Mouse (Mus musculus): ENCODE measurements around the gene Klf1.
"Not testable (repeated sequence)": the region's sequence is repeated elsewhere in the genome, so short reads cannot be mapped to it uniquely, and the experiment has no call there.

Gene Klf1

GRCm38 (mm10) chr8:84907493-84907892, 5.8 kb downstream of the Klf1 start:
- no peak for DNase-seq (ENCODE audit: low spot score)

DNA sequence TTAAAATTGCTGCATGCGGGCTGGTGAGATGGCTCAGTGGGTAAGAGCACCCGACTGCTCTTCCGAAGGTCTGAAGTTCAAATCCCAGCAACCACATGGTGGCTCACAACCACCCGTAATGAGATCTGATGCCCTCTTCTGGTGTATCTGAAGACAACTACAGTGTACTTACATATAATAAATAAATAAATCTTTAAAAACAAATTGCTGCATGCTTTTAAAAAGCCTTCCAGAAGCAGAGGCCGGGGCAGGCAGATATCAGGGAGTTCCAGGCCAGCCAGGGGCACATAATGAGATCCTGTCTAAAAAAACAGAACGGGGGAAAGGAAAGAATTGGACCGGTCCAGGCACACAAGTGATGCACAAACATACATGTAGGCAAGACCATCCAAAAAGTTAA, 6.3 kb downstream of the Klf1 start:
- not testable (repeated sequence) for DNase-seq (ENCODE audit: low spot score)

GRCm38 (mm10) chr8:84908421-84909161, 6.9 kb downstream of the Klf1 start, which contains the start of gene Dnase2a:
TSS of gene Dnase2a (plus strand) at chr8:84908560.
- DNase-seq (ENCODE audit: low spot score), result peak; percentile 99

DNA sequence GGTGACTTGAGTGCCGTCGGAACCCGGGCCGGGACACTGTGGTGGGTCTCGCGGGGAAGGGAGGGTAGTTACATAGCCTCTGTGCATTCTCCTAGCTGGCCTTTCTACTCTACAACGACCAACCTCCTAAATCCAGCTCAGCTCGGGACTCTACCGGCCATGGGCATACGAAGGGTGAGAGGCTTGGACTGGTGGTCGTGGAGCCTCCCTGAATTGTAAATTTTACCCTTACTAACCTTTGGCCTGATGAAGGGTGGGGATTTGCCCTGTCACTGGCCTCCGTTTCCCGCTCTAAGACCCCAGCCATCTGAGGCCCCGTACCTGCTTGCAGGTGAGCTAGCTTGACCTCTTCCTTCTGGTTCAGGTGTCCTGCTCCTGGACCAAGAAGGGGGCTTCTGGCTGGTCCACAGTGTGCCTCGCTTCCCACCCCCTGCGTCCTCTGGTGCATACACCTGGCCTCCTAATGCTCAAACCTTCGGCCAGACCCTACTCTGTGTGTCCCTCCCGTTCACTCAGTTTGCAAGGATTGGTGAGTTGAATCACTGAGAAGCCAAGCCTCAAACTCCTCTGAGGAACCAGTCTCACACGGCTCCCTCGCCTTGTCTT, 7.5 kb downstream of the Klf1 start:
- DNase-seq (ENCODE audit: low spot score), result no peak

- DNase-seq (ENCODE audit: low spot score), result no peak
These were observed 8.2 kb downstream of the Klf1 start for GRCm38 (mm10) chr8:84909949-84910348.

GRCm38 (mm10) chr8:84910551-84910950, 8.8 kb downstream of the Klf1 start:
- DNase-seq (ENCODE audit: low spot score), result no peak

- no peak for DNase-seq (ENCODE audit: low spot score)
These were observed 10.1 kb downstream of the Klf1 start for GRCm38 (mm10) chr8:84911854-84912253.

DNA sequence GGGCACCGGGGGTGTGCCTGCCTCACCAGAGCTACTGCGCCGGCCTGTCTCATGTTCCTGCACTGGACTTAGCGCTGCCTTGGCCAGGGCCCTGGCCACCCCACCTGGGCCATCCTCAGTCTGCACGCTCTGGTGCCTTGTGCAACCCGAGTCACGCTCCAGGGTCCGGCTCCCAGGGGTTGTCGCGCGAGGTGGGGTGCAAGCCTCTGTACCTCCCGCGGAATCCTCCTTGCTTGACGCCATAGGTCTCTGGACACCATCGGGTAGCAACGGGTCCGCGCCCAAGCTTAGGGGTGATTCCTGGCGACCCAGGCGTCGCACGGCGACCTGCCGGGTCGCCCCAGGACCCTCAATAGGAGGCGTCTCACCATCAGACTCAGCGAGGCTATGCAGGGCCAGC, 10.7 kb downstream of the Klf1 start:
- DNase-seq (ENCODE audit: low spot score), result no peak

DNA sequence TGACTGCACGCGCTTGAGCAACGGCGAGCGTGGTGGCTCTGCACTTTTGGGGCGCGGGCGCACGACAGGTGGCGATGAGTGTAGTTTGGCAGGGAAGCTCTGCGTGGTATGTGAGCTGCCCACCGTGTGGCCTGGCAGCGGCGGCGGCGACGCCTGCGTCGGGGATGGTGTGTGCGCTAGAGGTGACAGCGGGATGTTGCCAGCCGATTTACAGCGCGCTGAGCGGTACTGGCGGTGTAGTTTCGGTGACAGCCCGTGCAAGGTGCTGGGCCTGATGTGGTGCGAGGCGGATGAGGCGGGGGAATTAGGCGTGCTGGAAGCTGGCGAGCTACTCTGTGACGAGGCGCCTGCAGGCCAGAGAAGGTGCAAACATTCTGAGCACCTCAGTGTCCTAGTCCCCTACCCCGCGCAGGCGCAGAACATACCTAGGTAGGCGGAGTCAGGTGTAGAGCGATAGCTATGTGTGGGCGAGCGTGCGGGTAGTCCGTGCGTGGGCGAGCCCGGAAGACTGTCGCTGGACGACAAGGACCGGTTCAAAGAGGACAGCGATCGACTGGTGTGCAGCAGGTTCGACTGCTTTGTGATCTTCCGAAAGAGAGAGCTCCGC, 11.3 kb downstream of the Klf1 start:
- DNase-seq (ENCODE audit: low spot score), result no peak

- no peak for DNase-seq (ENCODE audit: low spot score)
These were observed 11.8 kb downstream of the Klf1 start for GRCm38 (mm10) chr8:84913502-84913900.

GRCm38 (mm10) chr8:84913960-84914359, 12.2 kb downstream of the Klf1 start:
- DNase-seq (ENCODE audit: low spot score), result no peak

DNA sequence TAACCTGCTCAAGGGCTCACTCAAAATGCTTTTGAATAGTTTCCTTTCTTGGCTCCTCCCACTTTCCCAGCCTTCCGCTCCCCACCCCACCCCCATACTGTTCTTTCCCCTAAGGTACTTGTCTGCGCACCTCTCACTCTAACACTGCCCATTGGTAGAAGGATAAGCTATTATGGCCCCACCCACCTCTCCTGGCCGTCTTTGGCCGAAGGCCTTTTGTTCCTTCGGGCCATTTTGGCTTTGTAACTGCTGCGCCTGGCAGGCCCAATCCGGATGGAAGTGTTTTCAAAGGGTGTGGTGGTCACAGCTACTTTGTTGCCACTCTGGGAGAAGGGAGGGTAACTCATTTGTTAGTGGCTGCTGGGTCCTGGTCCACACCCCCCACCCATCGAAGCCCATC, 13.5 kb downstream of the Klf1 start:
- no peak for DNase-seq (ENCODE audit: low spot score)

GRCm38 (mm10) chr8:84917781-84918180, 16.1 kb downstream of the Klf1 start:
- DNase-seq (ENCODE audit: low spot score), result no peak

GRCm38 (mm10) chr8:84918646-84919045, 16.9 kb downstream of the Klf1 start:
- no peak for DNase-seq (ENCODE audit: low spot score)

GRCm38 (mm10) chr8:84921596-84921995, 19.9 kb downstream of the Klf1 start:
- peak; percentile 70 for DNase-seq (ENCODE audit: low spot score)

DNA sequence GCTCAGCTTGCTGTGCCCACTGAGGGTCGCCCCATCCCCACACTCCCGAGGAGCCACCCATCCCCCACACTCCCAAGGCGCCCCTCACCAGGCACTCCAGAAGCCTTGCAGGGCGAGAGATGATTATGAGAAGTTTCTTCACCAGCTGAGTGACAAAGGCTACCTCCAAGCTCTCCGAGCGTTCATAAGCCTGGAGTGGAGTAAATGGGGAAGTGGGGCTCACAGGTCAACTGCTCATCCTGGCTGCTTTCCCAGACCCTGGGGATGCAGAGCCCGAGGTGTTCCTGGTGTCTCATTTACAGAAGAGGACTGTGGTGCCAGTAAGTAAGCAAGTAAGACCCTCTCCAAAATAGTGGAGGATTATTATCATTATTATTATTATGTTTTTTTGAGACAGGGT, 23.8 kb downstream of the Klf1 start:
- DNase-seq (ENCODE audit: low spot score), result no peak

GRCm38 (mm10) chr8:84927513-84927912, 25.8 kb downstream of the Klf1 start:
- DNase-seq (ENCODE audit: low spot score), result no peak

DNA sequence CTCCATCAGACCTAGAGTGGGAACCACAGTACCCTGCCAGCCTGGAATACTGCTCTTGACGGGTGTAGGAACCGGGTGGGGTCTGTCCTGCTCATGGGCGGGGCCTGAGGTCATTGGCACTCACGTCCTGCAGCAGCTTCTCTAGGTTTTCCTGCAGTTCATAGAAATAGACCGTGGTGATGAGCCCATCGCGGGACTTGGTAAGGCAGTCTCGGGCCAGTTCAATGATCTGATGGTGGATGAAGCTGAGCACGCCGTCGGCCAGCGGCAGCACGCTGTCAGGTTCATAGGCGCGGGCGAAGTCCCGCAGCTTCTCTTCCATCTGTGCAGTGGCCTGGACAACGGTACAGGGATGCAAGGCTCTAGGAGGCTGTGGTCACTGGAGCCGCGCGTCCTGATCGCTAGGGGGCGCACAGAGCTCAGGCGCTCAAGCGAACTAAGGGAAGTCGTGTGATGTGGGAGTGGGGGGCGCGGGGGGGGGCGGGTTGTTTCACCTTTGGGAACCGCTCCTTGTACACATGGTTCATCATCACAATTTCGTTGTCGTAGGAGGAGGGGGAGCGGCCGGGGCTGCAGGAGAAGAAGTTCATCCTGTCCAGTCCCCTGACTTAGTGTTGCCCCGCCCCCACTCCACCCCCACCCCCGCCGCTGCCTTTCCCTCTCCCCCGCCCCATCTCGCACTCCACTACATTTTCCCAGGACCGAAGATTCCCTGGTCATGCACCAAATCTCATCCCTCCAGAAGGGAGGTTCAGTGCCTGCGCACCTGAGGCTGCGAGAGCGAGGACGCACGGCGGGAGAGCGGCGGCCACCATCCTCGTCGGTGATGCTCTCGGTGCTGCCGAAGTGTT, 27.0 kb downstream of the Klf1 start:
- peak; percentile 62 for DNase-seq (ENCODE audit: low spot score)

- no peak for DNase-seq (ENCODE audit: low spot score)
These were observed 28.9 kb downstream of the Klf1 start for GRCm38 (mm10) chr8:84930582-84930981.

DNA sequence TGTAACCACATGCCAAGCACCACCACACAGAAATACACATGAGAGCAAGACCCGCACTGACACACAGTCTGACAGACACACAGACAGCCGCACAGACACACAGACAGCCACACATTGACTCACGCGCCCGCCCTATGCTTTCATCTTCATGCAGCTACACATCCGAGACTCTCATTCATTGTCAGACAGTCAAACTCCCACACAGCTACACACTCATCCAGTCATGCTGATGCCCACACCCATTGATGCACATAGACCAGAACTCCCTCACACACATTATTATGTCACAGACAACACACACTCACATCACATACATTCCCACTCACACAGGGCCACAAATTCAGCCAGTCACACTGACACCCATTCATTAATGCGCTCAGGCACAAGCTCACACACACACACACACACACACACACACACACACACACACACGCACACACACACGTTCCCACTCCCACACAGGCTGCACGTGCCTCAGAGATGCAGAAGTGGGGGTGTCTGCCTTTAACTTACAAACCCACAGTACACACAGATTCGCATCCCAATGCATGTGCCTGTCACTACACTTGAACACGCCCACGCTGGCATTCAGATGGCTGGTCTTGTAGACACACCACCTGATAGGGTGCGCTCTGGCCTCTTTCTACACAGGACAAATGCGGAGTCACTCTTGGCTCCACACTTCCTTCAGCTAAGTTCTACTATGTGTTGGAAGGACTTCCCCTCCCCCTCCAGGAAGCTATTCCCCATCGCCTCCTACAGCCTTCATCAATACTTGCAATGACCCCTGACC, 32.2 kb downstream of the Klf1 start:
- DNase-seq (ENCODE audit: low spot score), result no peak

- no peak for DNase-seq (ENCODE audit: low spot score)
These were observed 33.1 kb downstream of the Klf1 start for GRCm38 (mm10) chr8:84934860-84935259.

DNA sequence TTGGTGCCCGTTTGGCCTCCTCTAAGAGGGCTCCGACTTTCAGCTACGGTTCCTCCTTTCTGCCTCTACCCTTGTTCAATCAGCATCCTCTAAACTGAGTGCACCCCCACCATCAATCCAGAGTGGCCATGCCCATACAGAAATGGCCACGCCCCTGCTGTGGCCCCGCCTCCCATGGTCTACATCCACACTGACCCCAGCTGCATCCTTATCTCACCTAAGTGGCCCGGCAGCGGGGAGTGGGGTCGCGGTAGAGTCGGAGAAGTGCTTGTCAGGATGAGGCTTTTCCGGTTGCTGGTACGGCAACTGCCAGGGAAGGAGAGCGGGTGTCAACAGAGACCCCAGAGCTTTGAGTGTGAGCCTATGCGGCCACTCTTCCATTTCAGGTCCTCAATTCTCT, 33.8 kb downstream of the Klf1 start:
- DNase-seq (ENCODE audit: low spot score), result no peak
